Mouse (Mus musculus) liver, adult 2 months (tissue): ENCODE data around the gene Def6. TPM values are rescaled to one million over a fixed set of nuclear protein-coding genes. Genes with fewer than 3 reads are reported as not detected.
A peak's percentile ranks its signal among the peaks of the same experiment; 100 is the strongest.

Experiments
- DNase-seq: peaks from one replicate; pipeline ENCODE4 v3.0.0-alpha.2; 2011; ENCODE audit warnings: low read depth, low spot score; ENCODE audit errors: extremely low read depth
- H3K27ac ChIP-seq: fragments of 200-500 bp; replicated peaks from 2 replicates; pipeline ENCODE4 v1.5.1; 2012; ENCODE audit warnings: low read depth, mild to moderate bottlenecking, control low read depth, inconsistent platforms, low read length; ENCODE audit not compliant: insufficient read depth
- H3K27me3 ChIP-seq: fragments of 200-500 bp; 2 replicates; pipeline ENCODE4 v1.6.1; 2012; ENCODE audit warnings: mild to moderate bottlenecking, moderate library complexity, low read length, inconsistent platforms; ENCODE audit not compliant: control insufficient read depth, insufficient read depth
- H3K36me3 ChIP-seq: fragments of 200-500 bp; 2 replicates; pipeline ENCODE4 v1.6.1; 2012; ENCODE audit warnings: low read length, inconsistent platforms; ENCODE audit not compliant: control insufficient read depth, insufficient read depth
- H3K4me1 ChIP-seq: fragments of 200-500 bp; 2 replicates; pipeline ENCODE4 v1.6.1; 2011; ENCODE audit warnings: low read length; ENCODE audit not compliant: control insufficient read depth, insufficient read depth
- H3K4me3 ChIP-seq: fragments of 200-500 bp; 2 replicates; pipeline ENCODE4 v1.5.1; 2011; ENCODE audit warnings: low read depth, mild to moderate bottlenecking, control low read depth, low read length, moderate library complexity; ENCODE audit not compliant: insufficient read depth
- H3K79me2 ChIP-seq: fragments of 200-500 bp; 2 replicates; pipeline ENCODE4 v1.6.1; 2012; ENCODE audit warnings: inconsistent platforms, mild to moderate bottlenecking, low read length, moderate library complexity; ENCODE audit not compliant: control insufficient read depth, insufficient read depth
- H3K9ac ChIP-seq: fragments of 200-500 bp; 2 replicates; pipeline ENCODE4 v1.6.1; 2012; ENCODE audit warnings: low read depth, mild to moderate bottlenecking, control low read depth, inconsistent platforms, low read length
- CTCF ChIP-seq: fragments of 200-500 bp; IDR thresholded peaks from 2 replicates; pipeline ENCODE4 v1.5.1; 2011; ENCODE audit warnings: low read depth, low read length, control low read depth
- POLR2A ChIP-seq: fragments of 200-500 bp; IDR thresholded peaks from 2 replicates; pipeline ENCODE4 v1.6.1; 2011; ENCODE audit warnings: low read length, control low read depth; ENCODE audit not compliant: insufficient read depth; ENCODE audit errors: extremely low read depth
- WGBS: fragments of 180-500 bp; shearing (Covaris S2); methylation state at CpG from one replicate; pipeline ENCODE4 v1.1.7; 2018; 5-methylcytosine and 5-hydroxymethylcytosine counted together
- polyA plus RNA-seq: library from polyadenylated mRNA; depleted of rRNA; stranded (reverse); fragments of >200 nt; gene quantifications from 2 replicates; pipeline ENCODE4 v1.2.3, GENCODE M21; 2012
- total RNA-seq: library from RNA; depleted of rRNA; stranded (reverse); fragments of >200 nt; gene quantifications from 2 replicates; pipeline ENCODE4 v1.2.3, GENCODE M21; 2014

The Def6 gene
- total and polyA plus RNA-seq, 2 experiments, result 0.28 to 0.31 TPM

DNA sequence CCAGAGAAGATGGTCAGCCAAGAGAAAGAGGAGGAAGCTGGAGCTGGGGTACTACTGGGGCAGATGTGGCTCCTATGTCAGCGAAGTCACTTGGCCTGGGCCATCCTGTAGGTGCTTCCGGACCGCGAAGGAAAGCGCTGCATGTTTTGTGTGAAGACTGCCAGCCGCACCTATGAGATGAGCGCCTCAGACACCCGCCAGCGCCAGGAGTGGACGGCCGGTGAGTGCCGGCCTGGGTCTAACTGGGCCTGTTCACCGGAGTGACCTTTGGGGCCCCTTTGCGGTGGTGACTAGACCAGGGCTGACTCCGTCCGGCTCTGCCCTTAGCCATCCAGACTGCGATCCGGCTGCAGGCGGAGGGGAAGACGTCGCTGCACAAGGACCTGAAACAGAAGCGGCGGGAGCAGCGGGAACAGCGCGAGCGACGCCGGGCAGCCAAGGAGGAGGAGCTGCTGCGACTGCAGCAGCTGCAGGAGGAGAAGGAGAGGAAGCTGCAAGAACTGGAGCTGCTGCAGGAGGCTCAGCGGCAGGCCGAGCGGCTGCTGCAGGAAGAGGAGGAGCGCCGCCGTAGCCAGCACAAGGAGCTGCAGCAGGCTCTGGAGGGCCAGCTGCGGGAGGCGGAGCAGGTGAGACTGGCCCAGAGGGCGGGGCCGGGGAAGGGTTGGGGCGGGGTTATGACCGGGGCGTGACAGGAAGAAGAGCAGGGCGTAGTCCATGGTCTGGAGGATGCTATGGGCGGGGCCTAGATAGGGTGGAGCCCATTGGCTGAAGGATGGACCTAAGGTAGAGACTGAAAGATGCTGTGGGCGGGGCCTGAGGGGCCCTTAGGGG is 16.2 kb downstream of the Def6 start:
- no peak overlapping the region for H3K27ac ChIP-seq
- no peaks in the 10 kb centered on the region for H3K27me3 ChIP-seq
- H3K9ac ChIP-seq, result peak overlapping the region; percentile 54
- H3K4me3 ChIP-seq, result peak overlapping the region; percentile 63
- no peak for TF ChIP-seq CTCF
- TF ChIP-seq POLR2A, result no peak
- DNase-seq, result peak; percentile 86
- H3K4me1 ChIP-seq, result no peaks in the 10 kb centered on the region
- no peaks in the 10 kb centered on the region for H3K36me3 ChIP-seq
- H3K79me2 ChIP-seq, result no peaks in the 10 kb centered on the region
- WGBS, result 2% methylated on average over 45 of the region's 46 CpGs

GRCm38 (mm10) chr17:28224615-28225014 is 17.0 kb downstream of the Def6 start:
- TF ChIP-seq POLR2A, result no peak
- TF ChIP-seq CTCF, result no peak
- no peaks in the 10 kb centered on the region for H3K36me3 ChIP-seq
- 84% methylated on average over 10 of the region's 10 CpGs for WGBS
- H3K4me1 ChIP-seq, result no peaks in the 10 kb centered on the region
- no peak for DNase-seq
- no peaks in the 10 kb centered on the region for H3K79me2 ChIP-seq
- no peaks in the 10 kb centered on the region for H3K27me3 ChIP-seq
- no peak overlapping the region for H3K27ac ChIP-seq
- no peak overlapping the region for H3K4me3 ChIP-seq
- no peak overlapping the region for H3K9ac ChIP-seq

DNA sequence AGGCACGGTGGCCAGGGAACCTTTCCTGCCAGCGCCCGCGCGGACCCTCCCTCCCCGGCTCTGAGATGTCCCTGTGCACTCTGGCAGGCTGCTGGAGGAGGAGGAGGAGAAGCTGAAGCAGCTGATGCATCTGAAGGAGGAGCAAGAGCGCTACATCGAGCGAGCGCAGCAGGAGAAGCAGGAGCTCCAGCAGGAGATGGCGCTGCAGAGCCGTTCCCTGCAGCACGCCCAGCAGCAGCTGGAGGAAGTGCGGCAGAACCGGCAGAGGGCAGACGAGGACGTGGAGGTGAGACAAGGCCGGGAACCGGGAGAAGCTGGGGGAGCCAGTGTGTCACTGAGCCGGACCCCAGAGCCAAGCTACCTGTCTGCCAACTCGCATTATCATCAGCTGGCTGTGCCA is 18.4 kb downstream of the Def6 start:
- WGBS, result 1% methylated on average over 20 of the region's 21 CpGs
- H3K9ac ChIP-seq, result no peak overlapping the region
- no peaks in the 10 kb centered on the region for H3K36me3 ChIP-seq
- DNase-seq, result peak; percentile 89
- H3K27me3 ChIP-seq, result no peaks in the 10 kb centered on the region
- peak; percentile 100 for TF ChIP-seq CTCF
- no peak for TF ChIP-seq POLR2A
- H3K27ac ChIP-seq, result no peak overlapping the region
- H3K79me2 ChIP-seq, result no peaks in the 10 kb centered on the region
- H3K4me1 ChIP-seq, result no peaks in the 10 kb centered on the region
- H3K4me3 ChIP-seq, result no peak overlapping the region; the same call in 1 of the 2 replicates

- Histone ChIP-seq H3K36me3 (no peaks in the 10 kb centered on the region), H3K27me3 (no peaks in the 10 kb centered on the region), H3K4me1 (peaks cover 13% of the 10 kb centered on the region), H3K79me2 (peaks cover 8% of the 10 kb centered on the region; the same call in 1 of the 2 replicates), H3K27ac (no peak overlapping the region), H3K4me3 (no peak overlapping the region), H3K9ac (no peak overlapping the region)
- TF ChIP-seq CTCF (no peak), POLR2A (no peak)
- DNase-seq, result no peak
- WGBS, result 82% methylated on average over 6 of the region's 6 CpGs
These were observed 22.9 kb downstream of the Def6 start for GRCm38 (mm10) chr17:28230486-28230885.

DNA sequence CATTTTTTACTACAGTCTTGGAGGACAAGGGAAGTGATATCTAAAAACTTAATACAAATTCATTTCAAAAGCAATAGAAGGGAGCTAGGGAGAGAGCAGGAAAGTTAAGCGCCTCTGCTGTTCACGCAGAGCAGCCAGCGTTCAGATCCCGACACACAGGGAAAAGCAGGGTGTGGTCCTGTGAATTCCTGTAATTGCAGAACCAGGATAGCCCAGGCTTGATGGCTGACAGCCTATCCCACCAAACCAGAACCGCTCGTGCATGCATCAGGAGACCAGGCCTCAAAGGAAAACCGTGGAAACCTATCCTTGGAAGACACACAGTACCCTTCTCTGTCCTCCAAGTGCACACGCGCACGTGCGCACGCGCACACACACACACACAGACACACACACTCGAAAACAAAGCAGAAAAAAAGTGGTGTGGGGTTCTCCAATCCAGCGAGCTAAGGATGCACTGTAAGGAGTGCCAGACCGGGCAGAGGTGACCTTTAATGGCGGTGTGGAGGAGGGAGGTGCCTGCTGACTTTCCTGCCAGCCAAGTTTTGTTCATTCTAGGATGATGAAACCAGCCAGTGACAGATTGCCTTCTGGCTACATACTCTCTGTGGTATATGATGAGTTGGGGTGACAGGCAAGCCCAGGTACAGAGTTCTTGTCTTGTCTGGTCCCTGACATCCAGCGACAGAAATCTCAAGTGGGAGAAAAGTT is 23.6 kb downstream of the Def6 start:
- H3K27me3 ChIP-seq, result no peaks in the 10 kb centered on the region
- H3K79me2 ChIP-seq, result peaks cover 8% of the 10 kb centered on the region; the same call in 1 of the 2 replicates
- 87% methylated on average over 18 of the region's 18 CpGs for WGBS
- H3K36me3 ChIP-seq, result no peaks in the 10 kb centered on the region
- DNase-seq, result no peak
- H3K4me3 ChIP-seq, result no peak overlapping the region
- H3K27ac ChIP-seq, result no peak overlapping the region
- H3K9ac ChIP-seq, result no peak overlapping the region
- TF ChIP-seq CTCF, result no peak
- TF ChIP-seq POLR2A, result no peak
- peaks cover 19% of the 10 kb centered on the region for H3K4me1 ChIP-seq
